Mouse (Mus musculus): ENCODE measurements at regions not wholly inside any gene's neighbourhood (a gene's known extent, or its start where the extent isn't known, plus 50 kb on each side); places are given as distances from the start of the nearest gene placed in this dataset.
"Not testable (repeated sequence)": the region's sequence is repeated elsewhere in the genome, so short reads cannot be mapped to it uniquely, and the experiment has no call there.

DNA sequence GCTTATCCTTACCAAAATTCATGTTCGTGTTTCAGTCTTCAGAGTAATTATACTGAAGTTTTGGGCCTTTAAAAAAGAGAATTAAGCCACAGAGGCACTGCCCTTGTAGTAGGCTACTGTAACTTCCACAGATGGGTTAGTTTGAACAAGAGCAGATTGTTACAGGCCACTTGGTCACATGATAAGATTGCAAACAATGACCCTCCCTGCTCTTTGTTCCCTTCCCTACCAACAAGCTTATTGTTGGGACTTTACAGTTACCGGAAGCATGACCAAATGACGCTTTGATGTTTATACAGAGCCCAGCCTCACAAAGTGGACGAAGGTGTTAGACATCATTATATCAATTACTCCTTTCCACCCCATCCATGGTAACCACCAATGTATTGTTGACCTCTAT, 63.9 kb upstream of the Galnt18 start:
- no peak for DNase-seq (ENCODE audit: low spot score in 2 of 2)

DNA sequence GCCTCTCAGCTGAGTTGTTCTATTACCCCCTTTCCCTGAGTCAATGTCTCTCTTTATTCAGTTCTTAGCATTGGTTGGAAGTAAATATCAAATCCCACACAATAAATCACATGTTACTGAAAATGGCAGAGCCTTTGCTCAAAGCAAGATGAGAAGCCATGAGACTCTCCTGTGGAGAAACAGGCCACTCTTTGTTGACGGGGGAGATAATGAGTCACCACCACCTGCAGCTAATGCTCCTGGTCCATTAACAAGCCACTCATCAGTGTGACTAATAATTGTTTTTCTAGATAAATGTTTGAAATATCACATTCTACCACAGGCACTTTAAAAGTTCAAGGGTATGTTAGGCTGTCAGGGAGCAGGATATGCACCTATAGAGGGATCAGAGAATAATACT, 61.0 kb upstream of the Galnt18 start:
- DNase-seq (ENCODE audit: low spot score in 2 of 2) = no peak

DNA sequence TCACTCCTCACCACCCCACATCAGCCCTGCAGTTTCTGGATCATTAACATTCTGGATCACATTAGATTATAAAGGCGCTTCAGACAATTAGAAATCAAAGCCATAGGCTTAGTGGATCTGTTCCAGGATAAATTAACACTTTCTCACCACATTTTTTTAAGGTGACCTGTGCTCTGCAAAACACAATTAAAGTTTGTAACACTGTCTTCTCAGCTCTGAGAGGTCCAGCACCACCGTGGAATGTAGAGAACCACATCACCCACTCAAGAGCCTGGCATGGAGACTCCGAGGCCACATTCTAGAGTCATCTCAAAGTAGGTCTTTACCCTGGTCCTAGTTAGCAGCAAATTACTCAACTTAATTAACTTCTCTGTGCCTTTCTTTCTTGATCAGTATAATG, 58.4 kb upstream of the Galnt18 start:
- DNase-seq (ENCODE audit: low spot score in 2 of 2) = no peak

DNA sequence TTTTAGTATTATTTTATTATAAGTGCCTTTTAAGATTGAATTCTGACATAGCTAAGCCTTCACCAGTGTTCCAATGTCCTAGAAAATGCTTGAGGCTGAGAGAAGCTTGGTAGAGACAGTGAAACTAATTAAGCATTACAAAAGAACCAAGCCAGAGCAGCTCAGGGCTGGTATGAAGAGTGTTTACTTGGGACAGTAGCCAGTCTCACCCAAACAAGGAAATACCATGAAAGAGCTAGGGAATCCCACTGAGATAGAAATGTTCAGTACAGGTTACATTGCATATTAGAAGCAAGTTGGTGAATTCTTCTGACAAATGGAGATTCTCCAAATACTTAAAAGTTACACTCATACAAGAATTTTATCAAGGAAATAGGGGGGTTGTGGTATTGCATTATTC, 54.6 kb upstream of the Galnt18 start:
- DNase-seq (ENCODE audit: low spot score in 2 of 2) = not testable (repeated sequence)

DNA sequence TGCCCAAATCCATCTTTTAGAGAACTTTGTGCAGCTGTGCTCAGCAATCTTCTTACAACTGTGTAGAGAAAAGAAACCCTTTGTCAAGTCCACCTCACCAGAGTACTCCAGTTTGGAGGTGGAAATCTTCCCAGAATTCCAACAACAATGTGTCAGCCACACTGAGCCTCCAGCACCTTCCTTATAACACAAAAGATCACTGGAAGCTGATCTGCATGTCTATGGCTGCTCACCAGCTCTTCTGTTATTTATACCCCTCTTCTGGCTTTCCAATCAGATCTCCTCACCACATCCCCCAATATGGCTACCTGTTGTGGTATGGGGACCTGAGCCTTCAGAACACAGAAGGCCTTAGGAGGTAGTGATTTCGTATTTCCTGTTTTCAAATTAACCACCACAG, 50.2 kb upstream of the Galnt18 start:
- no peak for DNase-seq (ENCODE audit: low spot score in 2 of 2)
